Mouse (Mus musculus): ENCODE results near the gene Mrgpra9.
"Not testable (repeated sequence)": the region's sequence is repeated elsewhere in the genome, so short reads cannot be mapped to it uniquely, and the experiment has no call there.

Mrgpra9 gene

GRCm38 (mm10) chr7:47252770-47253169 lies at the start of gene Mrgpra9:
Mrgpra9 (minus strand) TSS chr7:47252848.
- no peak for DNase-seq (ENCODE audit: low read depth, low spot score)

GRCm38 (mm10) chr7:47299612-47300011 lies 47.0 kb upstream of the Mrgpra9 start:
- not testable (repeated sequence) for DNase-seq (ENCODE audit: low read depth, low spot score)

GRCm38 (mm10) chr7:47271547-47271946 lies 18.9 kb upstream of the Mrgpra9 start:
- not testable (repeated sequence) for DNase-seq (ENCODE audit: low read depth, low spot score)

- DNase-seq (ENCODE audit: low read depth, low spot score), result no peak
Measured at GRCm38 (mm10) chr7:47244658-47245057, 8.0 kb downstream of the Mrgpra9 start.

- no peak for DNase-seq (ENCODE audit: low read depth, low spot score)
Measured at GRCm38 (mm10) chr7:47204830-47205229, 47.8 kb downstream of the Mrgpra9 start, which contains the start of gene Mrgpra6. Mrgpra6 (minus strand) TSS chr7:47204920.

GRCm38 (mm10) chr7:47195271-47195670 lies 57.4 kb downstream of the Mrgpra9 start:
- DNase-seq (ENCODE audit: low read depth, low spot score), result no peak

Measured in retina, postnatal 7 days (tissue).